Mouse (Mus musculus) heart, postnatal 0 days (tissue): Measurements from ENCODE around the gene Nr1h4.

Experiments used
- CTCF ChIP-seq: IDR thresholded peaks from 2 replicates; pipeline ENCODE4 v1.5.1; 2016; ENCODE audit warnings: antibody characterized with exemption, control low read depth, low read depth
- EP300 ChIP-seq: IDR thresholded peaks from 2 replicates; pipeline ENCODE4 v1.6.1; 2016; ENCODE audit warnings: antibody characterized with exemption, low read depth

DNA sequence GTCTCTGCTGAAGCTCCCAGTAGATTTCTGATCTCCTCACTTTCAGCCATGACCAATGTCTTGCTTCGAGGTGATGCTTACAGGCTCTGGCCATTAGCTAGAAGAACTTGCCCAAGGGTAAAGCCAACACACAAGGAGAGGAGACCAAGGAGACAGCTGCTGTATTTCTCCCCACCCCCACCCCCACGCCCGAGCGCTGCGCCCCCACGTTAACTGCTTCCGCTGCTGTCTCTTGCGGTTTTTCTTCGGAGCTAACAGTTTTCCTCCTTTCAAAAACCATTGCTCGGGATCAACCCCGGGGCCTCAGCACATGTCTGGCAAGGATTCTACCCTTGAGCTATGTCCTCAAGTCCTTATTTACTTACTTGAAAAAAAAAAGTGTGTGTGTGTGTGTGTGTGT is 70.5 kb downstream of the Nr1h4 start:
- TF ChIP-seq CTCF (no peak), EP300 (no peak)
